Mouse (Mus musculus) macrophage (primary cell): Measurements from ENCODE around the gene Otud3. TPM values are rescaled to one million over a fixed set of nuclear protein-coding genes. Genes with fewer than 3 reads are reported as not detected.
A peak's percentile ranks its signal among the peaks of the same experiment; 100 is the strongest.
"Not testable (repeated sequence)": the region's sequence is repeated elsewhere in the genome, so short reads cannot be mapped to it uniquely, and the experiment has no call there.

Source experiments
- H3K27ac ChIP-seq: fragments of 350-480 bp; formaldehyde crosslinking; 2 replicates; pipeline ENCODE4 v1.9.0; 2021
- H3K36me3 ChIP-seq: fragments of 350-480 bp; formaldehyde crosslinking; 2 replicates; pipeline ENCODE4 v1.9.0; 2021; ENCODE audit errors: inconsistent target
- H3K4me3 ChIP-seq: fragments of 350-480 bp; formaldehyde crosslinking; 2 replicates; pipeline ENCODE4 v1.9.0; 2021; ENCODE audit errors: inconsistent target
- H3K79me2 ChIP-seq: fragments of 350-480 bp; formaldehyde crosslinking; 2 replicates; pipeline ENCODE4 v1.9.0; 2021; ENCODE audit errors: inconsistent target
- WGBS: methylation state at CpG from one replicate; pipeline ENCODE4 v1.1.7; 2026; ENCODE audit warnings: inconsistent platforms; ENCODE audit not compliant: missing documents; 5-methylcytosine and 5-hydroxymethylcytosine counted together
- polyA plus RNA-seq: library from polyadenylated mRNA; stranded (reverse); fragments of 250-400 nt; gene quantifications from 3 replicates; pipeline ENCODE4 v1.2.4, GENCODE M21; 2018; ENCODE audit warnings: inconsistent platforms

The Otud3 gene
- polyA plus RNA-seq, 1 experiment from 2014 or later: 12.3 TPM

DNA sequence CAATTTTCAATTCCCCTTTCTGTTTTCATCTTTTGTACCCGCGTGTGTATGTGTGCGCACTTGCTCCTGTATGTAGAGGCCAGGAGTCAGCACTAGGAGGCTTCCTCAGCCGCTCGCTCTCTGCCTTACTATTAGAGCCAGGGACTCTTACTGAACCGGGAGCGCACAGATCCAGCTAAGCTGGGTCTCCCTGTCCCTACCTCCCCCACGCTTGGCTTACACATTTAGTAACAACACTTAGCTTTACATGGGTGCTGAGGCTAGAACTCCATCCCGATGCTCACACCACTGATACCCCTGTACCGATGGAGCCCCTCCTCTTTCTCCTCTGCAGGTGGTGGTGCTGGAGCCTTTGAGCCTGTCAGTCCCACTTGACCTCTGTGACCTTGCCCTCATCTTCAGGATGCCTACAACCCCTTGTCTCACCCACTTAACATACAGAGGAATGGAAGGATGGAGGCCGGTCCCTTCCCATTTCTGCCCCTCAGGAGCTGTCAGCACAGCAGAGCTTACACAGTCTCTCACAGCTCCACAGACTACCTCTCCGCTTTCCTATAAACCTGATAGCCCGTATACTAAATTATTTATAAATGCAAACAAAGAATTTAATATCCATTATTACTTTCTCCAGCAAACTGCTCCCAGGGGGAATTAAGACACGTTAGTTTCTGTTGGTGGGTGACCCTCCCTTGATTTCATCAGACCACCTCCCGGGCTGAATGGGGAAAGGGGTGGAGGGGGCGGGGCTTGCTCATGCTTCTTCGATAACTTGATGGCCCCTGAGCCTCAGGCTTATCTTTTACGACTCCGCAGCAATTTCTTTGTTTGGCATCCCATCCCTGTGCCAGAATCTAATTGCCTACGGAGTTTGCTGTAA, 7.7 kb upstream of the Otud3 start:
- Histone ChIP-seq H3K27ac (no peak overlapping the region), H3K4me3 (no peak overlapping the region), H3K79me2 (no peaks in the 10 kb centered on the region), H3K36me3 (no peaks in the 10 kb centered on the region)
- WGBS: 50% methylated on average over 20 of the region's 20 CpGs

- 91% methylated on average over 9 of the region's 9 CpGs for WGBS
- H3K4me3 ChIP-seq: no peak overlapping the region
- H3K36me3 ChIP-seq: no peaks in the 10 kb centered on the region
- H3K79me2 ChIP-seq: peaks cover 10% of the 10 kb centered on the region; the same call in 1 of the 2 replicates
- no peak overlapping the region for H3K27ac ChIP-seq
These were observed 3.5 kb upstream of the Otud3 start for GRCm38 (mm10) chr4:138917282-138917681.

DNA sequence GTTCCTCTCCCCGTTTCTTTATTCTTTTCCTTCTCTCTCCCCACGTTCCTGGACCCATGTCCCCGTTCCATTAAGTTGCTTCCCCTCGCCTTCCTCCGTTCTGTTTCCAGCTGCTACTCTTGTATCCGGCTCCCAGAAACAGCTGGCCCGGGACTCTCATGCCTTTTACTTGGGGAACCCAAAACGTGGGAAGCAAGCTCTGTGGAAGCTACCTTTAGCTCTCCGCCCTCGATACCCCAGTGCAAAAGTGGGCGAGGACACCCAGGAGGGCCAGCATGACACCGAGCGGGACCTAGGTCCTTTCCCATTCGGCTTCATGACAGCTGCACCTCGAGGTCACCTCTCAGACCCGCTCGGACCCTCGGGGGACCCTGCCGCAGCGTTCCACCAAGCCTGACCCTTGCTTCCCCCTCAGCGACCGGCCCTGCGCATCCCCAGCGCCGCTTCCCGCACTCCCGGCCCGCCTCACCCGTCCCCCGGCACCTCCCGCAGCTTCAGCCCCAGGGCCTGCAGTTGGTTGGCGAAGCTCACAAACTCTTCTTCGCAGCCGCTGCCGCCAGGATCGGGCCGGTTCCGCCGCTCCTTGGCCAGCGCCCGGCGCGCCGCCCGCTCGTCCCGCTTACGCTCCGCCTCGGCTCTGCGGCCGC, 481 bp downstream of the Otud3 start:
- Histone ChIP-seq H3K27ac (no peak overlapping the region), H3K4me3 (peak overlapping the region; percentile 50)
- WGBS: under 1% methylated on average over 52 of the region's 52 CpGs

DNA sequence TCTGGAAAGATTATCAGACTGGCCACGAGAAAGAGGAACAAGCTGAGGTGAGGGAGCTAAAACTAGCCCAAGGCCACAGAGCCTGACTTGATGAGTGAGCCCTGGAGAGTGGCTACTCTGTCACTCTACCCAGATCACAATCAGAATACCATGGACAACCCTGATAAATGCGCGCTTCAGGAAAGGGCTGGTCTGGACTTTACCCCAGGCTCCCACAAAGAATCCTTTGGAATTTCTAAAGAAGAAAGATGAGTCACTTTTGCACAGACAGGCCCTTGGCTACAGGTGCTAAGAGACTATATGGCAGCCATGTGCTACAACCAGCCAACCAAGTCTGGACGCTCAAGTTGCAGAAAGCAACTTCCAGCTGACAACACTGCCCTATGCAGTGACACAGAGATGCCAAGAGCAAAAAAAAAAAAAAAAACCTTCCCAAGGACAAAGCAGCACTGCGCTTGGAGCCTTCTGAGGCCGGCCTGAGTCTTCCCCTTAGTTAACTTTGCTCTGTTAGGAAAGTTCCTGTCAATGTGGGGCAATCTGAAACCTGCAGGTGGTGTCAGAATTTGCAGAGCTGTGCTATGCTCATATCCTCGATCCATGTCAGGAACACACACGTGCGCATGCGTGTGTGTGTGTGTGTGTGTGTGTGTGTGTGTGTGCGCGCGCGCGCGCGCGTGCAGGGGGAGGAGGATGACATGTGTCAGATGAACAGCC, 8.0 kb downstream of the Otud3 start:
- peaks cover 66% of the 10 kb centered on the region for H3K36me3 ChIP-seq
- no peak overlapping the region for H3K4me3 ChIP-seq
- H3K27ac ChIP-seq: no peak overlapping the region
- H3K79me2 ChIP-seq: peaks cover 10% of the 10 kb centered on the region; the same call in 1 of the 2 replicates
- 88% methylated on average over 15 of the region's 18 CpGs for WGBS

More for the DNA sequence above, 481 bp downstream of the Otud3 start:
- Histone ChIP-seq H3K79me2 (peaks cover 31% of the 10 kb centered on the region; the same call in 1 of the 2 replicates), H3K36me3 (0 out of 2 replicates have a peak, but pooled peaks cover 6% of the 10 kb centered on the region)

- H3K79me2 ChIP-seq: no peaks in the 10 kb centered on the region
- H3K4me3 ChIP-seq: no peak overlapping the region
- 69% methylated on average over 7 of the region's 7 CpGs for WGBS
- H3K36me3 ChIP-seq: peaks cover 76% of the 10 kb centered on the region
- no peak overlapping the region for H3K27ac ChIP-seq
These were observed 14.4 kb downstream of the Otud3 start for GRCm38 (mm10) chr4:138899361-138899760.

DNA sequence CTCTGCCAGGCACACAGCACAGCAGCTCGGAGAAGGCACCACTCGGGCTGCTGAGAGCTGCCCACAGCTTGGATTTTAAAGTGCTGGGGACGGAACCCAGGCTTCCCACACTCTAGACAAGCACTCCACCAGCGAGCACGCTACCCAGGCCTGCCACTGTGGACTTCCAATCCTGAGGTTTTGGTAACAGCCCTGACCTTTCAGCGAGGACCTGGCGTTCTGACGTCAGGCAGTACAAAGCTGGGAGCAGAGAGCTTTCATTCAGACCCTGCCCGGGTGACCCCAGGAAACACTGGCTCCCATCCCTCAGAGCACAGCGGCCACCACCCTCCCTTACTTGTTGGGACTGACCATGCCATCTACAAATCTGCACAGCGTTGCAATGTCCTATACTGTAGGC, 20.0 kb downstream of the Otud3 start:
- not testable (repeated sequence) for H3K27ac ChIP-seq, H3K4me3 ChIP-seq, H3K79me2 ChIP-seq
- peaks cover 41% of the 10 kb centered on the region; the same call in 1 of the 2 replicates for H3K36me3 ChIP-seq
- WGBS: 97% methylated on average over 8 of the region's 11 CpGs

DNA sequence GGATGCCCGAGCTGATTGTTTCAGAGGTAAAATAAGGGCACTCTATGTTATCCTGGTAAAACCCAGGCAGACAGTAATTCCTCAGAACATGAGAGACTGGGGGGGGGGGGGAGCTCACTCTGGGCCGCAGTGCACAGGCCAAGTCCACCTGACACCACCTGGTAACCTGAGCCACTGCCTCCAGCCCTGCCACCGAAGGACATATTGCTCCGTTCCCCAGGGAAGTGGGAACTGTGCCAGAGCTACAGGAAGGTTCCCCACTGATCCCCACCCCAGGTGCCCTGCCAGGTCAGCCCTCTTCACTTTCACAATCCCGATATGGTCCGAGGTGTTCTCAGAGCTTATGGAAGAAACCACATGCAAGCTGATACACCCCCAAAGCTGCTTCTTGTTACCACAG, 21.1 kb downstream of the Otud3 start:
- Histone ChIP-seq H3K79me2 (no peaks in the 10 kb centered on the region), H3K4me3 (no peak overlapping the region), H3K36me3 (peaks cover 29% of the 10 kb centered on the region; the same call in 1 of the 2 replicates), H3K27ac (no peak overlapping the region)
- WGBS: 96% methylated on average over 5 of the region's 6 CpGs

DNA sequence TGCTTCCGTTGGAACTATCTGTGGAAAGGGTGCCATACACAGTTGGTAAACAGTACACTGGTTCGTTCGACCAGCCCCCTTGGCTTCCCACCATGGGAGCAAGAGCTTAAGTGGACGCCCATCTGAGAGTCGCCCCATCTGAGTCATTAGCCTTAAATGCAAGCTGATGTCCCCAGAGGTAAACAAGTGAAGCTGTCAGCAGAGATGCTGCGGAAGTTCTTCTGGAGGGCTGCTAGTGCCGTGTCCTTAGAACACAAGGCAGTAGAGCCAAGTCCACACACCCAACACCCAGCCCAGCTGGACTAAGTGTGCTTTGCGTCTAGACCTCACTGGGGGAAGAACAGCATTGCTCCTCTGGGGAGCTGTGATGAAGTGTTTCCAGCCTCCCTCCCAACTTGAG, 24.1 kb downstream of the Otud3 start:
- H3K27ac ChIP-seq: no peak overlapping the region
- peaks cover 4% of the 10 kb centered on the region; the same call in 1 of the 2 replicates for H3K36me3 ChIP-seq
- H3K79me2 ChIP-seq: no peaks in the 10 kb centered on the region
- WGBS: 82% methylated on average over 8 of the region's 8 CpGs
- no peak overlapping the region for H3K4me3 ChIP-seq

DNA sequence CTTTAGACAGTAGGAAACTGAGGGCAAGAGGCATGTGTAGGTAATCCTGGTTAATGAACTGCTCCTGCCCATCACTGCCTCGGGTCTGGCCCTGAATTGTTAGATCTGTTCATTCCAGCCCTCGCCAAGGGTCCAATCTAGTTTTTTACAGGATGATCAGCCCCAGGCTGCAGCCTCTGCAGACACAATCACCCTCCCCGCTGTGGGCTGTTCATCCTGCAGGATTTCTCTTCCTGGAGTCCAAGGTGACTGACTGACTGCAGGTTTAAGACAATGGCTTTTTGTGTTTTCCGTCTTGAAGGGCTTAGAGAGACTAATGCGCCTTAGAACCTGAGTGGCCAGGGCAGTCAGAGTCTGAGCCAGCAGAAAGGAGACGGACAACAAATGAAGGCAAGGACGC, 24.6 kb downstream of the Otud3 start:
- no peak overlapping the region for H3K4me3 ChIP-seq
- 85% methylated on average over 7 of the region's 7 CpGs for WGBS
- no peak overlapping the region for H3K27ac ChIP-seq
- no peaks in the 10 kb centered on the region; the same call in 1 of the 2 replicates for H3K36me3 ChIP-seq
- no peaks in the 10 kb centered on the region for H3K79me2 ChIP-seq

DNA sequence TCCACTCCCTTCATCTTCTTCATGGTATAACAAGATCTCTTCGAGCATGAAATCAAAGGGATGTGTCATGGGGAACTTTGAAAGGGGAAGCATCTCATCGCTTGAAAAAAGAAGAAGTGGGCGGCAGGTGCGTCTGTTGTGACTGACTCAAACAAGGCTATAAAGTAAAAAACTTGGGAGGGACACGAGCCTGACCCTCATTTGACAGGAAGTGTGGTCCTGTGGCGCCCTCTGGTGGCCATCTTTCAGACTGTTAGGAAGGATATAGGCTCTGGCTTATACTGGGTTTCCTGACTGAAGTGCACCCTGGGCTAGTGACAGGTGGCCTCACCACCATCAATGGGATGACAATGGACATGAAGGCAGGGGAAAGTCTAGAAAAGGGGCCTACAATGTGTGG, 29.5 kb downstream of the Otud3 start:
- no peak overlapping the region for H3K4me3 ChIP-seq
- H3K36me3 ChIP-seq: no peaks in the 10 kb centered on the region
- no peak overlapping the region for H3K27ac ChIP-seq
- 0% methylated on average over 6 of the region's 6 CpGs for WGBS
- no peaks in the 10 kb centered on the region for H3K79me2 ChIP-seq

GRCm38 (mm10) chr4:138882179-138882578, 31.6 kb downstream of the Otud3 start:
- H3K4me3 ChIP-seq: no peak overlapping the region
- WGBS: 27% methylated on average over 15 of the region's 16 CpGs

DNA sequence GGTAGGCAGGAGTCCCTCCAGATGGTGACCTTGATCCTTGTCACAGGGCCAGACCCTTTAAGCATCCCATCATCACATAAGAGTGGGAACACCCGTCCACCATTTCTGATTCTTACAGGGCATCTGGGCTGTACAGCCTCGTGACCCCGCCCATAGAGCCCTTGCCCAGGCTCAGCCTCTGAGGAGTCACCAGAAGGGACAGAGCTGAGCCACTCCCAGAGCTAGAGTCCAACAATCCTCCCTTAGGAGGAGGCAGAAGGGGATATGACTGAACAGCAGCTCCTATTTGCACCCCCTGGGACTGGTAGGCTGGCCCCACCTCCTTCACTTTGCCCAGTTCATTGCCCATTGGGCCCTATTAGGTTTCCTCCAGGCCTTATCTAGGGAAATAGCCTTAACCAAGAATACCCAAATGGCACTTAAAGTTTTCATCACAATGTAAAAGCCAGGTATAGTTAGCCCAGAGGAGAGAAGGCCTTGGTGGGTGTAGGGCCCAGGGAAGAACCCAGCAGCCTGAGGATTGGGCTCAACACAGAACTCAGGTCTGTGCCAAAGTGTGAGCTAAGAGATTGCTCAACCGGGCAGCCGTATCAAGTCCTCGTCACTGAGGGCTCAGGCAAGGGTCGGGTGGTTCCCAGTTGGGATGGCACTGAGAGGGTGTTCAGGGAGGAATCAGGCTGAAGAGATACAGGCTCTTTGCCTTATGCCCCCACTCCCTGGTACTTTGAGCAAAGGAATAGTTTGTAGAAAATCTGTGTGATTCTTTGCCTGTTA, 32.7 kb downstream of the Otud3 start:
- 76% methylated on average over 7 of the region's 7 CpGs for WGBS
- no peak overlapping the region for H3K27ac ChIP-seq
- H3K4me3 ChIP-seq: no peak overlapping the region
- H3K36me3 ChIP-seq: no peaks in the 10 kb centered on the region
- H3K79me2 ChIP-seq: no peaks in the 10 kb centered on the region

More at GRCm38 (mm10) chr4:138882179-138882578, 31.6 kb downstream of the Otud3 start:
- Histone ChIP-seq H3K79me2 (no peaks in the 10 kb centered on the region), H3K36me3 (no peaks in the 10 kb centered on the region), H3K27ac (no peak overlapping the region)

- no peak overlapping the region for H3K27ac ChIP-seq
- no peaks in the 10 kb centered on the region for H3K36me3 ChIP-seq
- no peak overlapping the region for H3K4me3 ChIP-seq
- H3K79me2 ChIP-seq: no peaks in the 10 kb centered on the region
- 84% methylated on average over 9 of the region's 11 CpGs for WGBS
These were observed 33.9 kb downstream of the Otud3 start for GRCm38 (mm10) chr4:138879808-138880207.

GRCm38 (mm10) chr4:138878783-138879182, 35.0 kb downstream of the Otud3 start:
- Histone ChIP-seq H3K4me3 (no peak overlapping the region), H3K36me3 (no peaks in the 10 kb centered on the region), H3K79me2 (no peaks in the 10 kb centered on the region), H3K27ac (peak overlapping the region; percentile 65; the same call in 1 of the 2 replicates)
- 85% methylated on average over 8 of the region's 8 CpGs for WGBS
